ENCODE assay signal across 12 mouse cellular contexts in the genomic region with DNA sequence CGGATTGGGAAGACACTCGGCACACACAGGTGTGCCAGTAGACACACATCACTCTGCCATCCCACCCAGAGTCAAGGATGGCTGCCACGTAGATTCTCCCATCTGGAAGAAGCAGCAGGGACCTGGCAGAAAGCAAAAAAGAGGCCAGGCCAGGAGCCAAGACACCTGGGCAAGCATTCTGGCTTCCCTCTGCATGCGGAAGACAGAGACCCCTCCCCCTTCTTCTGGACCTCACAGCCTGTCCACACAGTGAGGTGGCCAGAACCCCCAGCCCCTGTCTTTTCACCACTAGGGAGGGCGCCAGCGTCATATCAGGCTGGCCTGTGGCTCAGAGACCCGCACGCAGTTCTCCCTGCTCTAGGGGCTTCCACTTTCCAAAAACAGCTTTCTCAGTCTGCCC.
"Had no signal": no experiment of that assay in that cellular context is flagged by ENCODE, and none has a peak within 500 bp of the region (broad histone marks: within the 10 kb centered on the region; RNA-seq: fewer than 3 reads in every experiment).

No protein-coding gene starts in this region.

- H3K9ac ChIP-seq: liver, embryonic 13.5 days; neural tube, embryonic 13.5 days had no signal

- H3K27me3 ChIP-seq: liver, embryonic 13.5 days; neural tube, embryonic 13.5 days had no signal

- H3K9me3 ChIP-seq: liver, embryonic 13.5 days; neural tube, embryonic 13.5 days had no signal

- H3K36me3 ChIP-seq: liver, embryonic 13.5 days; neural tube, embryonic 13.5 days had no signal

- DNase-seq: kidney, postnatal 14 days; kidney, postnatal 4 days; liver, embryonic 13.5 days; lung, adult 2 months; lung, postnatal 14 days; lung, postnatal 4 days; midbrain, embryonic 14.5 days; thymus, adult 18-20 months; thymus, postnatal 36 days had no signal

- H3K4me3 ChIP-seq: liver, embryonic 13.5 days; myocyte; neural tube, embryonic 13.5 days had no signal

- H3K4me1 ChIP-seq: liver, embryonic 13.5 days; neural tube, embryonic 13.5 days had no signal

- H3K4me2 ChIP-seq: liver, embryonic 13.5 days; midbrain, embryonic 11.5 days; neural tube, embryonic 13.5 days had no signal

- H3K27ac ChIP-seq: liver, embryonic 13.5 days; neural tube, embryonic 13.5 days had no signal
